Mouse (Mus musculus) liver, adult 2 months (tissue): ENCODE measurements around the gene Coq6.

ENCODE experiments used
- CTCF ChIP-seq: fragments of 200-500 bp; IDR thresholded peaks from 2 replicates; pipeline ENCODE4 v1.5.1; 2011; ENCODE audit warnings: low read depth, low read length, control low read depth
- POLR2A ChIP-seq: fragments of 200-500 bp; IDR thresholded peaks from 2 replicates; pipeline ENCODE4 v1.6.1; 2011; ENCODE audit warnings: low read length, control low read depth; ENCODE audit not compliant: insufficient read depth; ENCODE audit errors: extremely low read depth

DNA sequence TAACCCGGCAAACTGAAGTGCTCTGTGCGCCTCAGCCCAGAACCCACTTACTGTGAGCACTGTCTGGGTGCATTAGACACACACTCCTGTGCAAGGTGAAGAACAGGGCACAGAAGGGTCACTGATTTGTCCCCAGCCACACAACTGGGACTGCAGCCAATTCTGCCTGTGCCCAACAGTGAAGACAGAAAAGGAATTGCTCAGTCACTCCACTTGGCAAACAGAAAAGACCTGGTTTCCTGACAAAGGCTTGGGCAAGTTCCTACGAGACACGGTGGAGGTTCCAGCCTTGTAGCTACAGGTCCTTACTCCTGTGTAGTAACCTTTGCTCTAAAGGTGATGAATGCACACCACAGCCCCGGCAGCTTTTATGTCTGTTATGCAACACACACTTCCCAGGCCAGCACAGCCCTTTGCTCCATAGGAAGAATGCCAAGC lies 23.2 kb downstream of the Coq6 start:
- no peak for TF ChIP-seq POLR2A
- TF ChIP-seq CTCF: no peak
